Mouse (Mus musculus): ENCODE measurements around the gene Ubqln1. TPM values are rescaled to one million over a fixed set of nuclear protein-coding genes. Genes with fewer than 3 reads are reported as not detected.

Gene Ubqln1
- polyA plus RNA-seq, 3 experiments from 2014 or later: 16.2 to 20.1 (median 18.2) TPM

DNA sequence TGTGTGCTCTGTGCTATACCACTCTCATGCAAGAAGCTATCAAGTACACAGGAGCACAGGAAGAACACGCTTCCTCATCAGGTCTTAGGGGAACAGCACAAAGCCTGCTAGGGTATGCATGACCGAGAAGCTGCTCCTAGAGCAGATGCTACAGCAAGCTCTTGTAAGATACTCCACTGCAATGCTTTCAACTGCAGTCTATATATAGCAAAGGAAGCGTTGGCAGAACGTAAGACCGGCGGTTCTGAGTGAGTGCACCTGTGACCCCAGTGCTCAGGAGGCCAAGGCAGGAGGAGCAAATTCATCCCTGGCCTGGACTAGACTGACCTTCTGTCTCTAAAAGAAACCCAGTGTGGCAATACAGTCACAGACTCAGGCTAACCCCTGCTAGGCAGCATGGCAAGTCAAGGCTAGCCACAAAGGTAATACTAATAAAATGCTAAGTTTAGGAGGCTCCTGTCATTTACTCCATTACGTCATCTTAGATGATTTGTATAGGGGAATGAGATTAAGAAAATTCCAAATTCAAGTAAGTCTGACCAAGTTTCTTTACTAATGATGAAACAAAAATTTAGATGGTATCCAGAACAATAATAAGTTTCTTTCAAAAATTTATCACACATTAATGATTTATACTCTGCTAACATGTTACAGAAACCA lies 17.3 kb downstream of the Ubqln1 start:
- no peak for ATAC-seq

GRCm38 (mm10) chr13:58197211-58197610 lies 18.2 kb downstream of the Ubqln1 start:
- no peak for ATAC-seq

DNA sequence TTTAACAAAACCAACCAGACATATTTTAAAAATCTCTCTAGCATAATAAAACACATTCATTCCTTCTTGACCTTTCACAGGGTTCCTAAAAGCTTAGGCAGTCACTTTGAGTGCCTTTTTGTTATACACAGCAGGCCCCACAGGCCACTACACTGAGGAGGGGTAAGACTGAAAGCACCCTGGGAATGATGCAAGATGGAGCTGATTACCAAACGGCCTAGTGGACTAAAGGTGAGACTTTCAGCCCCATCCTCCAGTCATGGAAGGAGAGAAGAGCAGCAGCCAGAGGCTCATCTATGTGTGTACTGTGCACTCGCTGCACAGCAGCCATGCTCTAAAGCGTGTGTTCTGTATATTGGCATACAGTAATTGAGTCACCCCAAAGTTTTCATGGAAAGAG lies 20.5 kb downstream of the Ubqln1 start:
- no peak for ATAC-seq

DNA sequence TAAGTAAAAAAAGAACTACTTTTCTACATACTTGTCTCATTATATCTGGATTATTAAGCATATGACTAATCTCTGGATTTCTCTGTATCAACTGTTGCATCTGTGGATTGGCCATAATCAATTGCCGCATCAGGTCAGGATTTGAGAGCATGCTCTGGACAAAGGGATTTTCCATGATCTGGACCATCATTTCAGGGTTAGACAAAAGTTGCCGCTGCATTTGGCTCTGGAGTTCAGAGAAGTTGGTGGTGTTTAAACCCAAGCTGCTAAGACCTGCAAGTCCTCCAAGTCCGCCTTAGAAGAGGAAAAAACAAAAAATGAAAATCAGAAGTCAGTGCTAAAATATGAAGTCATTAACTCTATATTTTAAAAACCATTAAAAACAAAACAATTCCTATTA lies 22.2 kb downstream of the Ubqln1 start:
- no peak for ATAC-seq

DNA sequence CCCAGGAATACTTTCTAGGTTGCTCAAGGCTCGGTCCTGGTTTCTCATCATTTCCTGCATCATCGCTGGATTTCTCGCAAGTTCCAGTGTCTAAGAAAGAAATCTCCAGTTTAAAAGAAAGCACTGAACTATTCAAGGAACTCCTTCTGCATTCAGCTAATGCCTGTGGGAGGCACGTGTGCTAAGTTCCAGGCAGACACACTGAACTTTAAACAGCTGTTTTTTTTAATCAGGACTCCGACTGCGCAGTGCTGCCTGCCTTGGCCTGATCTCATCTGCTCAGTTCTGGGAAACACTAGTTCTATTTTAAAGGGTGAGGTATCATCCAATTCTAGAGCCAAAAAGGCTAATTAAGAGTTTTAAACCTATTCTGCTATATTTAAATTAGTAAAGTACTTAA lies 23.3 kb downstream of the Ubqln1 start:
- ATAC-seq: no peak

- no peak for ATAC-seq
Observed at GRCm38 (mm10) chr13:58191516-58191915, 23.9 kb downstream of the Ubqln1 start.

- ATAC-seq: peak; percentile 22
Observed at GRCm38 (mm10) chr13:58189473-58189872, 26.0 kb downstream of the Ubqln1 start.

GRCm38 (mm10) chr13:58188412-58188811 lies 27.0 kb downstream of the Ubqln1 start:
- ATAC-seq: peak; percentile 88

DNA sequence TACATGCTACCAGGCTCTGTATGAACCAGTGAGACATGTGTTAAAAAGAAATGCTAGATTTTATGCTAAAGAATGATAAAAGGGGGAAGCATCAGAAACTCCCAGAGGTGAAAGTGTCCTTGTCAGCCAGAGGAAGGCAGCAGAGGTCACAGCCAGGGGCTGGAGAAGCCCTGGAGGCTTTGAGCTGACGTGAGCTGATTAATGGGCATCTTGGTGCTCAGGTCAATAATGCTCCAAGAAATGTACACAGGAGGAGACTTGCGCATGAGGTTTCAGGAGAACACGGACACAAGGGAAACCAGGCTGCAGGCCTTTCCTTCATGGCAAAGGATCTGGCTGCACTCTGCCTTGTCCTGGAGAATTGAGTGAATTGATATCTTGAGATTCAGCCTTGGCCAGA lies 27.7 kb downstream of the Ubqln1 start:
- no peak for ATAC-seq

GRCm38 (mm10) chr13:58186281-58186680 lies 29.2 kb downstream of the Ubqln1 start:
- ATAC-seq: no peak

- ATAC-seq: no peak
Observed at GRCm38 (mm10) chr13:58184111-58184510, 31.3 kb downstream of the Ubqln1 start.

- ATAC-seq: no peak
Observed at GRCm38 (mm10) chr13:58181607-58182551, 33.6 kb downstream of the Ubqln1 start.

GRCm38 (mm10) chr13:58177511-58178208 lies 37.8 kb downstream of the Ubqln1 start:
- no peak for ATAC-seq

GRCm38 (mm10) chr13:58176105-58176504 lies 39.3 kb downstream of the Ubqln1 start:
- ATAC-seq: no peak

GRCm38 (mm10) chr13:58168119-58168518 lies 47.3 kb downstream of the Ubqln1 start:
- ATAC-seq: no peak

GRCm38 (mm10) chr13:58163343-58163742 lies 52.1 kb downstream of the Ubqln1 start:
- no peak for ATAC-seq

DNA sequence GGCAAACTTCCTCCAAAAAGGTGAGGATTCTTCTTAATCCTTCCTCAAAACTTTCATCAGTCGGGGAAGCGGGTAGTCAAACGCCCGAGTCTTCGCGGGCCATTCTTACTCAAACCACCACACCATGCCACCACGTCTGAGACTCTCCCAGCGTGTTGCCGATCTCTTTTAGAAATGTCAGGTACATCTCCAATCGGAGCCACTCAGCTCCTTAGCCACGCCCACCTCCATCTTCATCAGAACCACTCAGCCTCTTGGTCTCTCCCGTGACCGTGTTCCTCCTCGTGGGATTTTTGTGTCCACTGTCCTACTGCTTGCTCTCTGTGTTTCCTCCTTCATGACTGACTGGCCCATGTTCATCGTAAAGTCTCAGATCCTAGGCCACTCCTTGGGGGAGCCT lies 54.7 kb downstream of the Ubqln1 start:
- ATAC-seq: no peak

GRCm38 (mm10) chr13:58158099-58158912 lies 57.1 kb downstream of the Ubqln1 start:
- peak; percentile 79 for ATAC-seq

DNA sequence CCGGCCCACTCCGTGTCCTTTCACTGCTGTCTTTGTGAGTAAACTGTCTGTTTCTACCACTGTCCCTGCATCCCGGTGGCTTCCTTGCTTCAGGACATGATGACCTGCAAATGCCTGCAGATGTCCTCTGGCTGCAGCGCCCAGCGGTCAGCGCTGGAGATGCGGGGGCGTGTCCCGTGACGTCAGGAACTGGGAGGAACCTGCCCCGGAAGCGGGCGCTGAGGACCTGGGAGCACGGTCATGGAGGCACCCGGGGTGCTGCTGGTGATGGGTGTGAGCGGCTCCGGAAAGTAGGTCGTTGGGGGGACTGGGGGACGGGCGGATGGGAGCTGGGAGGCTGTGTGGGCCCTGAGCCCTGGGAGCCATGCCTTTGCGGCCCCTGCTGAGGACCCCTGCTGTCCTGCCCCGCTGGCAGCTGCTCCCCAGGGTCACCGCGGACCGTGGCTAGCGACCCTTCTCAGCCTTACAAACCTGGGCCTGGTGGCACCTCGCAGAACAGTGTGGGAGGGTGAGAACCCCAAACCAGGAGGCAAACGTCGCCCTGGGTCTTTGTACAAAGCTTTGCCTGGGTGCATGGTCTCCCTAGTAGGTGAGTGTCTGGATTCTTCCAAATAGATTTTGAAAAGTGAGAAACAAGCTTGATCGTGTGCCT lies 57.9 kb downstream of the Ubqln1 start, which contains the start of gene Idnk:
Gene Idnk (plus strand): TSS at position 203 of the 652 bp plus-strand sequence.
- peak; percentile 72 for ATAC-seq

GRCm38 (mm10) chr13:58157036-58157435 lies 58.4 kb downstream of the Ubqln1 start:
- peak; percentile 1 for ATAC-seq

DNA sequence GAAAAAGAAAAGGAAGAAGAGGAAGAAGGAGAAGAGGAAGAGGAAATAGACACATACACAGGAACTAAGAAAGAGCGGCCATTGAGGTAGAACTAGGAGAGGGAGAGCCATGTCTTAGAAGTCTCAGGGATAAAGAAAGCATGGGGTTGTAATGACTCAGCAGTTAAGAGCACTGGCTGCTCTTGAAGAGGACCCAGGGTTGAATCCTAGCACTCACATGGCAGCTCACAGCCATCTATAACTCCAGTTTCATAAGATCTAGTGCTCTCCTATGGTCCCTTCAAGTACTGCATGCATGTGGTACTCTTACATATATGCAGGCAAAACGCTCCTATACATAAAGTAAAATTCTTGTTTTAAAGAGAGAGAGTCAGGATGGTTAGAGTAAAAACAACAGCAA lies 59.4 kb downstream of the Ubqln1 start:
- no peak for ATAC-seq

- no peak for ATAC-seq
Observed at GRCm38 (mm10) chr13:58150442-58150841, 65.0 kb downstream of the Ubqln1 start.

Measured in inflammation-experienced regulatory T-cells, adult 6 months (primary cell).